Mouse (Mus musculus) retina, postnatal 7 days (tissue): ENCODE measurements around the gene Vmn1r205.
"Not testable (repeated sequence)": the region's sequence is repeated elsewhere in the genome, so short reads cannot be mapped to it uniquely, and the experiment has no call there.

Source experiments
- DNase-seq: peaks from one replicate; pipeline ENCODE4 v3.0.0-alpha.2; 2012; ENCODE audit warnings: low read depth, low spot score

The Vmn1r205 gene

GRCm38 (mm10) chr13:22592900-22593299, at the start of gene Vmn1r205:
Vmn1r205 (minus strand) TSS chr13:22593000.
- no peak for DNase-seq

GRCm38 (mm10) chr13:22624151-22624550, 31.4 kb upstream of the Vmn1r205 start, which contains the start of gene Vmn1r206:
Vmn1r206 (minus strand) TSS chr13:22624251.
- not testable (repeated sequence) for DNase-seq

GRCm38 (mm10) chr13:22583336-22583735, 9.5 kb downstream of the Vmn1r205 start:
- DNase-seq, result not testable (repeated sequence)

GRCm38 (mm10) chr13:22574911-22575310, 17.9 kb downstream of the Vmn1r205 start:
- not testable (repeated sequence) for DNase-seq

- not testable (repeated sequence) for DNase-seq
Observed at GRCm38 (mm10) chr13:22552898-22553297, 39.9 kb downstream of the Vmn1r205 start, which contains the start of gene Vmn1r204. Vmn1r204 (plus strand) TSS chr13:22553198.
